Mouse (Mus musculus): ENCODE data around the gene Creld2. TPM values are rescaled to one million over a fixed set of nuclear protein-coding genes. Genes with fewer than 3 reads are reported as not detected.

Creld2 gene
- polyA plus RNA-seq, 1 experiment from 2014 or later = 123 TPM

DNA sequence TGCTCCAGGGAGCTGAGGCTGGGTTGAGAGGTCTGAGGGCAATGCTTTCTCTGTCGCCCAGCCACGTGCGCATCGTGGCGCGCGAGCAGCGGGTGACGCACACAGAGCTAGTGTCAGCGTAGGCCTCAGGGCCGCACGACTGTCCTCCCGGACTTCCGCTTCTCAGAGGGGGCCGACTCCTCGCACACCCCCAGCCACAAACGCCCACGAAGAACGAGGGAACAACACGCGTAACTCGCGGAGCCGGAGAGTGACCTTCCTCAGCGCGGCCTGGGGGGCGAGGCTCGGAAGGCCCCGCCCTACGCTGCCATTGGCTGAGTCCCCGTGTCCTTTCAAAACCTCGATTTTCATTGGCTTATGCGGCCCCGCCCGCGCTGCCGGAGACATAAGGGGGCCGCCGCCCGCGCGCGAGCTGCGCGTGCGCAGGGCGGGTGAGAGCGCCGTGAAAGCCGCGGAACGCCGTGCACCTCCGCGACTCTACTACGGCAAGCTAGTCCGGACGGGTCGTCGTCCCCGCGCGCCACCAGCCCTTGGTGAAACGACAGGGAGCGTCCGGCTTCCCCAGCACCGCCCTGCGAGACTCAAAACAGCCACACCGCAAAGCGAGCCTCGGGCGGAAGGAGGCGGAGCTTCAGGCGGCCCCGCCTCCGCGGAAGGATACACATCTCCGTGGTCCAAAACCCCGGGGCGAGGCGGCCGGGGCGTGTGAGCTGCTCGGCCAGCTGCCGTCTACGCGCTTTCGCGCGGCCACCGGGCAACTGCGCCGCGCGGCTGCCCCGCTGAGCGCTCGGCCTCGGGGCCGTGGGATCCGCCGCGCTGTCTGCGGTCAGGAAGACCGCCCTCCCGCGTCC is 42.6 kb downstream of the Creld2 start, which contains the start of gene Pim3:
TSS of gene Pim3 (plus strand) at position 415 of the 851 bp plus-strand sequence.
- H3K27me3 ChIP-seq (replicated peaks; ENCODE audit: control insufficient read depth, insufficient read depth, low read length) = no peaks in the 10 kb centered on the region
- no peaks in the 10 kb centered on the region for H3K9me3 ChIP-seq (ENCODE audit: control insufficient read depth, low read length)
- peaks cover 26% of the 10 kb centered on the region for H3K4me1 ChIP-seq (ENCODE audit: control insufficient read depth, insufficient read depth, low read length)
- peak within 1 kb of the TSS; percentile 97 for H3K27ac ChIP-seq (ENCODE audit: low read length)
- peak within 1 kb of the TSS; percentile 91 for H3K4me3 ChIP-seq (ENCODE audit: low read length)
- H3K9ac ChIP-seq (ENCODE audit: low read depth, low read length) = peak within 1 kb of the TSS; percentile 95
- WGBS = under 1% methylated on average over 107 of the region's 107 CpGs
- H3K4me2 ChIP-seq (ENCODE audit: low read depth, low read length) = peak within 1 kb of the TSS; percentile 88
- H3K36me3 ChIP-seq (ENCODE audit: control insufficient read depth, insufficient read depth, low read length) = peaks cover 11% of the 10 kb centered on the region
- peak; percentile 87 for ATAC-seq

DNA sequence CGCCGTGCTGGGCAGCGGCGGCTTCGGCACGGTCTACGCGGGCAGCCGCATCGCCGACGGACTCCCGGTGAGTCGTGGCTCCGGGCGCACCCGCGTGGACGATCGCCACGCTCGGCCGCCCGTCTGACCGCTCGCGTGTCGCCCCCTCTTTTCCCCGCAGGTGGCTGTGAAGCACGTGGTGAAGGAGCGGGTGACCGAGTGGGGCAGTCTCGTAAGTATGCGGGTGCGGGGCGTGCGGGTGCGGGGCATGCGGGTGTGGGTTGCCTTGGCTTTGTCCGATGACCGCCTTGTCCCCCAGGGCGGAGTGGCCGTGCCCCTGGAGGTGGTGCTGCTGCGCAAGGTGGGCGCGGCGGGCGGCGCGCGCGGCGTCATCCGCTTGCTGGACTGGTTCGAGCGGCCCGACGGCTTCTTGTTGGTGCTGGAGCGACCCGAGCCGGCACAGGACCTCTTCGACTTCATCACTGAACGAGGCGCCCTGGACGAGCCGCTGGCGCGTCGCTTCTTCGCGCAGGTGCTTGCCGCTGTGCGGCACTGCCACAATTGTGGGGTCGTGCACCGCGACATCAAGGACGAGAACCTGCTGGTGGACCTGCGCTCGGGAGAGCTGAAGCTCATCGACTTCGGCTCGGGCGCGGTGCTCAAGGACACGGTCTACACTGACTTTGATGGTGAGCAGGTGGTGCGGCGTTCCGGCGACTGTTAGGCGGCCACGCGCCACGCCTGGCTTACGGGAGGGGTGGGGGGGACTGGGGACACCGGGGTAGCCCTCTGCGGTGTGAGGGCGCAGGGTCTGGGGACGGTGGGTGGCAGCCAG is 43.6 kb downstream of the Creld2 start:
- peak; percentile 1; the same call in 1 of the 2 replicates for ATAC-seq
- H3K4me2 ChIP-seq (ENCODE audit: low read depth, low read length) = peak overlapping the region; percentile 88
- H3K4me1 ChIP-seq (ENCODE audit: control insufficient read depth, insufficient read depth, low read length) = peaks cover 37% of the 10 kb centered on the region
- H3K27ac ChIP-seq (ENCODE audit: low read length) = peak overlapping the region; percentile 97
- H3K36me3 ChIP-seq (ENCODE audit: control insufficient read depth, insufficient read depth, low read length) = peaks cover 11% of the 10 kb centered on the region
- peak overlapping the region; percentile 95 for H3K9ac ChIP-seq (ENCODE audit: low read depth, low read length)
- peak overlapping the region; percentile 91 for H3K4me3 ChIP-seq (ENCODE audit: low read length)
- WGBS = under 1% methylated on average over 97 of the region's 98 CpGs
- H3K9me3 ChIP-seq (ENCODE audit: control insufficient read depth, low read length) = no peaks in the 10 kb centered on the region
- no peaks in the 10 kb centered on the region for H3K27me3 ChIP-seq (replicated peaks; ENCODE audit: control insufficient read depth, insufficient read depth, low read length)

DNA sequence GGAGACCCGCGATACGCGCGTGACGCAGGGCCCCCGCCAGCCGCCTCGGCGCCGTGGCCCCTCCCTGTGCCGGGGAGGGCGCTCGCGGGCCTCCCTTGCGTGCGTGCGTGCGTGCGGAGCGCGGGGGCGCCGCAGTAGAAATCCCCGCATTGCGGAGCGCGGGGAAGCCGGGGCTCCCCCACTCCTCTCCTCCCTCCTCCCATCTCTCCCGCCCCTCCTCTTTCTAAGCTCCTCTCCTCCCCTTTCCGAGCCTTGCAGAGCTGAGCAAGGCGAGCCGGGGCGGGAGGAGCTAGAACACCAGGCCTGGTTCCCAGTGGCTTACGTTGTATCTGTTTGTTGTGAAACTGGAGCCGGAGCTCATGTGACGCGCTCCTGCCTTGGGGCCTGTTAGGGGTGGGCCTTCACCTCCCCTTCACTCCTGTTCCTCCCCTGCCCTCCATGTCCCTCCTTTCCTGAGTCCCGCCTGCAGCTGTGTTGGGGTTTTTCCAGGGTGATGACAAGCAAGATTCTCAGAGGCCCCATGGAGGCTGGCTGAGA is 44.3 kb downstream of the Creld2 start:
- H3K9ac ChIP-seq (ENCODE audit: low read depth, low read length) = peak overlapping the region; percentile 95
- H3K4me2 ChIP-seq (ENCODE audit: low read depth, low read length) = peak overlapping the region; percentile 88
- H3K9me3 ChIP-seq (ENCODE audit: control insufficient read depth, low read length) = no peaks in the 10 kb centered on the region
- peaks cover 42% of the 10 kb centered on the region for H3K4me1 ChIP-seq (ENCODE audit: control insufficient read depth, insufficient read depth, low read length)
- under 1% methylated on average over 24 of the region's 39 CpGs for WGBS
- H3K27me3 ChIP-seq (replicated peaks; ENCODE audit: control insufficient read depth, insufficient read depth, low read length) = no peaks in the 10 kb centered on the region
- peak; percentile 72 for ATAC-seq
- peak overlapping the region; percentile 91 for H3K4me3 ChIP-seq (ENCODE audit: low read length)
- H3K27ac ChIP-seq (ENCODE audit: low read length) = peak overlapping the region; percentile 97
- peaks cover 11% of the 10 kb centered on the region for H3K36me3 ChIP-seq (ENCODE audit: control insufficient read depth, insufficient read depth, low read length)

DNA sequence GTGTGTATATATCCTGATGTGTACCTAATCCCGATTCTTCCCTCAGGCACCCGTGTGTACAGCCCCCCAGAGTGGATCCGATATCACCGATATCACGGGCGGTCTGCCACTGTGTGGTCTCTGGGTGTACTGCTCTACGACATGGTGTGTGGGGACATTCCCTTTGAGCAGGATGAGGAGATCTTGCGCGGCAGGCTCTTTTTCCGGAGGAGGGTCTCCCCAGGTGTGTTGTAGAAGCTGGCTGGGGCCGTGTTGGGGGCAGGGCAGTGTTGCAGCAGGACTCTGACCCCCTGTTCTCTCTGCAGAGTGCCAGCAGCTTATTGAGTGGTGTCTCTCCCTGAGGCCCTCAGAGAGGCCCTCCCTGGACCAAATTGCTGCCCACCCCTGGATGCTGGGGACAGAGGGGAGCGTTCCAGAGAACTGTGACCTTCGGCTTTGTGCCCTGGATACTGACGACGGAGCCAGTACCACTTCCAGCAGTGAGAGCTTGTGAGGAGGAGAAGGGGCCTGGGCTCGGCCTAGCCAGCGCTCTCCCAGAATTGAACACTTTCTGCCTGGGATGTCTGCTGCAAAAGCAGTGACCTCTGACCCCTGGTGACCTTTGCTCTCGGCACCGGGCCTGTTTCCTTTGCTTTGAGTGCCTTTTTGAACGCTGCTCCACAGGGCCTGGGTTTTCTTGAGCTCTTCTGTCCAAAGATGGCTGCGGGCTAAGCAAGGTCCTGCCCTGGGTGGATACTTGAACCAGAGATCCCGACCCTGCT is 45.0 kb downstream of the Creld2 start:
- peak overlapping the region; percentile 91 for H3K4me3 ChIP-seq (ENCODE audit: low read length)
- WGBS = 23% methylated on average over 22 of the region's 22 CpGs
- H3K9ac ChIP-seq (ENCODE audit: low read depth, low read length) = peak overlapping the region; percentile 95
- H3K27ac ChIP-seq (ENCODE audit: low read length) = peak overlapping the region; percentile 97
- ATAC-seq = no peak
- H3K4me2 ChIP-seq (ENCODE audit: low read depth, low read length) = peak overlapping the region; percentile 88
- H3K4me1 ChIP-seq (ENCODE audit: control insufficient read depth, insufficient read depth, low read length) = peaks cover 42% of the 10 kb centered on the region
- no peaks in the 10 kb centered on the region for H3K27me3 ChIP-seq (replicated peaks; ENCODE audit: control insufficient read depth, insufficient read depth, low read length)
- peaks cover 11% of the 10 kb centered on the region for H3K36me3 ChIP-seq (ENCODE audit: control insufficient read depth, insufficient read depth, low read length)
- H3K9me3 ChIP-seq (ENCODE audit: control insufficient read depth, low read length) = no peaks in the 10 kb centered on the region

DNA sequence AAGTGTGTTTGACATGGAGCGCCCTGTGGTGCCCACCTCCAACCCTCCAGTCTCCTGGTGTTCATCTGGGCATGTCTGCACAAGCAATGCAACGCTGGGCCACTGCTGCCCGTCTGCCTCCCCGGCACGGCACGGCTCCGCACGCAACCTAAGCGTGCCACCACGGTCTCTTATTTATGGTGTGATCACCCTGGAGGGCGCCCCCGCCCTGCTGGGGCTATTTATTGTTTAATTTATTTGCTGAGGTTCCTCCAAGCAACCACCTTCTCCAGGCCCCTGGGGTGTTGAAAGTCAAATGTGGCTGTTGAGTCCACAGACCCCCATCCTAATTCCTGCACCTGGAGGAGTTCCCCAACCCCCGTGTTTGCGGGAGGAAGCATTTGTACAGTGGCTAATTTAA is 45.6 kb downstream of the Creld2 start:
- 71% methylated on average over 14 of the region's 14 CpGs for WGBS
- Histone ChIP-seq H3K27ac (ENCODE audit: low read length) (peak overlapping the region; percentile 97), H3K27me3 (replicated peaks; ENCODE audit: control insufficient read depth, insufficient read depth, low read length) (no peaks in the 10 kb centered on the region), H3K4me3 (ENCODE audit: low read length) (peak overlapping the region; percentile 91), H3K4me2 (ENCODE audit: low read depth, low read length) (peak overlapping the region; percentile 88), H3K9me3 (ENCODE audit: control insufficient read depth, low read length) (no peaks in the 10 kb centered on the region), H3K36me3 (ENCODE audit: control insufficient read depth, insufficient read depth, low read length) (peaks cover 11% of the 10 kb centered on the region), H3K4me1 (ENCODE audit: control insufficient read depth, insufficient read depth, low read length) (peaks cover 42% of the 10 kb centered on the region), H3K9ac (ENCODE audit: low read depth, low read length) (peak overlapping the region; percentile 95)
- no peak for ATAC-seq

DNA sequence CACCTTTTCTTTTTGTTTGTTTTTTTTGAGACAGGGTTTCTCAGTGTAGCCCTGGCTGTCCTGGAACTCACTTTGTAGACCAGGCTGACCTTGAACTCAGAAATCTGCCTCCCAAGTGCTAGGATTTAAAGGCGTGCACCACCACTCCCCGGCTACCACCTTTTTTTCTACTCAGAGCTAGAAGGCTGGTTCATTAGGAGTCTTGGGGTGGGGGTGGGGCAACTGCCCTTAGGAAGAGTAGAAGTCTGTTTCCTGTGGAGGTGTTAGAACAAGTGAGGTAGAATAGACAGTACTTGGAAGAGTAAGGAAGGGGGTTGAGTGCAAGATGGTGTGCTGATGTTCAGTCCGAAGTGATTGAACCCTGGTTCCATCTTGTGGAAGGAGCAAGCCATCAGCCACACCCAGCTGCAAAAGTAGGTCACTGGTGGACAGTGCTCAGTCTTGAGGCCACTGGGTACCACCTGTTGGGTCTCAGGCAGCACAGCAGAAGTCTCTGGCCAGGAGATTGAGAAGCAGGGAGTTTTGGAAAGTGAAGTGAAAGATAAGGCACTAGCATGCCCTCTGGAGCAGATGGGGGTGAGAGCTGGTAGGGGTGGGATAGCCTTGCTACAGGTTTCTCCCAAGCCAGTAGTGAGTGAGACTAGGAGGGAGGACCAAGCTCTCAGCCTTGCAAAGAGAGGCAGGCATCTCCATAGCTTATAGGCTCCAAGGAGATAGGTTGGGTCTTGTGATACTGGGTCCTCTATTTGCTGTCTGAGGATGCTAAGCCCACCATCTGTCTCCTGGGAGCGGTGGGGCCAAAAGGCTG is 46.6 kb downstream of the Creld2 start:
- peaks cover 11% of the 10 kb centered on the region for H3K36me3 ChIP-seq (ENCODE audit: control insufficient read depth, insufficient read depth, low read length)
- H3K27ac ChIP-seq (ENCODE audit: low read length) = peak overlapping the region; percentile 61; the same call in 1 of the 2 replicates
- 69% methylated on average over 4 of the region's 4 CpGs for WGBS
- no peak for ATAC-seq
- no peak overlapping the region for H3K4me3 ChIP-seq (ENCODE audit: low read length)
- no peaks in the 10 kb centered on the region for H3K9me3 ChIP-seq (ENCODE audit: control insufficient read depth, low read length)
- H3K9ac ChIP-seq (ENCODE audit: low read depth, low read length) = no peak overlapping the region
- peaks cover 42% of the 10 kb centered on the region for H3K4me1 ChIP-seq (ENCODE audit: control insufficient read depth, insufficient read depth, low read length)
- H3K27me3 ChIP-seq (replicated peaks; ENCODE audit: control insufficient read depth, insufficient read depth, low read length) = no peaks in the 10 kb centered on the region
- H3K4me2 ChIP-seq (ENCODE audit: low read depth, low read length) = no peak overlapping the region

DNA sequence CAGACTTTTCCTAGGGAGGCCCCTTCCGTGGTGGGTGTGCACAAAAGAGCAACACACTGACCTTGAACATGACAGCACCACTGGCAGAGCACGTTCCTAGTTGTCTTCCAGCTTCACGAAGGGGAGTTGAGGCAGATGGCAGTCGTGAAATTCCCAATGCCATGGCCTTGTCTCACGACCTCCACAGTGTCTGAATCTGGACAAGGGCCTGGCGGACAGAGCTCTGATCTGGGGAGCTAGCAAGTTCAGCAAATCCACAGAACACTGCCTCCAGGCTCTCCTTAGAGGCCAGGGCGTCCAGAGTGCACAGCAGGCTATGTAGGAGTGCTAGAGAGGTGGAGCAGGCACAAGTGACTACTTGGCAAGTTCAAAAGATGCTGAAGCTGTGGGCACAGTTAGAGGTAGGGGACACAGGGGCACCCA is 47.5 kb downstream of the Creld2 start:
- H3K9me3 ChIP-seq (ENCODE audit: control insufficient read depth, low read length) = no peaks in the 10 kb centered on the region
- no peak for ATAC-seq
- H3K4me2 ChIP-seq (ENCODE audit: low read depth, low read length) = no peak overlapping the region
- 40% methylated on average over 7 of the region's 7 CpGs for WGBS
- H3K27ac ChIP-seq (ENCODE audit: low read length) = peak overlapping the region; percentile 61
- H3K36me3 ChIP-seq (ENCODE audit: control insufficient read depth, insufficient read depth, low read length) = peaks cover 11% of the 10 kb centered on the region
- no peaks in the 10 kb centered on the region for H3K27me3 ChIP-seq (replicated peaks; ENCODE audit: control insufficient read depth, insufficient read depth, low read length)
- H3K4me1 ChIP-seq (ENCODE audit: control insufficient read depth, insufficient read depth, low read length) = peaks cover 42% of the 10 kb centered on the region
- H3K4me3 ChIP-seq (ENCODE audit: low read length) = no peak overlapping the region
- H3K9ac ChIP-seq (ENCODE audit: low read depth, low read length) = peak overlapping the region; percentile 19; the same call in 1 of the 2 replicates

DNA sequence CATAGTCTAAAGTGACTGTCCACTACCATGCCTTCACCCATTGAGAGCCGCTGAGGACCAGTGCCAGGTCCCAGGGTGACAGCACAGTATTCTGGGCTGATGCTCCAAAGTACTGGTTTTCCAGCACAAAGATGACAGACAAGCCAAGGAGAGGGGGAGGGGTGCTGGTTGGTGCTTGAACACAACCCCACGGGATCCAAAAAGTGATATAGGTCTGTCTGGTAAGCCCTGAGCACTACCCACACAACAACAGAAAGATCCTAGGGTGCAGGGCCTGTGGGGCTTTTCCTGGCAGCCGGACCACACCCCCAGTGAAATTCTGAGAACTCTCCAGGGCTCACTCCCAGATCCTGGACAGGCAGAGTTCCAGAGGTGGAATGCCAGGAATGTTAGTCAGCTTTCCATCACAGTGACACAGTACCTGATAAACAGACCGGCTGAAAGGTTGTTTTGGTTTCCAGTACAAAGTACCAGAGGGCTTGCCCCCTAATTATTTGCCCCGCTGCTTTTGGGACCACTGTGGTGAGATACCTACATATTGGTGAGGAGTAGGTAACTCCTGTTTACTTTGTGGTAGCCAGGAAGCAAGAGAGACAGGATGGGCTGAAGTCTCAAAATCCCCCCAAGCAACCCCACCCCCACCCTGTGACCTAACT is 48.0 kb downstream of the Creld2 start:
- H3K27me3 ChIP-seq (replicated peaks; ENCODE audit: control insufficient read depth, insufficient read depth, low read length) = no peaks in the 10 kb centered on the region
- H3K36me3 ChIP-seq (ENCODE audit: control insufficient read depth, insufficient read depth, low read length) = peaks cover 11% of the 10 kb centered on the region
- no peaks in the 10 kb centered on the region for H3K9me3 ChIP-seq (ENCODE audit: control insufficient read depth, low read length)
- H3K4me1 ChIP-seq (ENCODE audit: control insufficient read depth, insufficient read depth, low read length) = peaks cover 42% of the 10 kb centered on the region
- H3K27ac ChIP-seq (ENCODE audit: low read length) = peak overlapping the region; percentile 61
- H3K4me2 ChIP-seq (ENCODE audit: low read depth, low read length) = no peak overlapping the region
- no peak overlapping the region for H3K4me3 ChIP-seq (ENCODE audit: low read length)
- WGBS = 18% methylated on average over 5 of the region's 5 CpGs
- no peak for ATAC-seq
- peak overlapping the region; percentile 19; the same call in 1 of the 2 replicates for H3K9ac ChIP-seq (ENCODE audit: low read depth, low read length)
